Mouse (Mus musculus): ENCODE measurements at regions not wholly inside any gene's neighbourhood (a gene's known extent, or its start where the extent isn't known, plus 50 kb on each side); places are given as distances from the start of the nearest gene placed in this dataset.
"Not testable (repeated sequence)": the region's sequence is repeated elsewhere in the genome, so short reads cannot be mapped to it uniquely, and the experiment has no call there.

GRCm38 (mm10) chr8:71823655-71824622 is 57.9 kb upstream of the Zfp709 start:
- not testable (repeated sequence) for ATAC-seq (ENCODE audit: low TSS enrichment)

- ATAC-seq (ENCODE audit: low TSS enrichment), result not testable (repeated sequence)
These were observed 59.1 kb upstream of the Zfp709 start for GRCm38 (mm10) chr8:71822749-71823148.

- ATAC-seq (ENCODE audit: low TSS enrichment), result not testable (repeated sequence)
These were observed 61.9 kb upstream of the Zfp709 start for GRCm38 (mm10) chr8:71819936-71820335.

- ATAC-seq (ENCODE audit: low TSS enrichment), result not testable (repeated sequence)
These were observed 62.4 kb upstream of the Zfp709 start for GRCm38 (mm10) chr8:71819381-71819780.

- ATAC-seq (ENCODE audit: low TSS enrichment), result not testable (repeated sequence)
These were observed 65.4 kb upstream of the Zfp709 start for GRCm38 (mm10) chr8:71816272-71817034.

- ATAC-seq (ENCODE audit: low TSS enrichment), result not testable (repeated sequence)
These were observed 66.0 kb upstream of the Zfp709 start for GRCm38 (mm10) chr8:71815813-71816212.

GRCm38 (mm10) chr8:71814740-71815514 is 66.9 kb upstream of the Zfp709 start:
- ATAC-seq (ENCODE audit: low TSS enrichment), result not testable (repeated sequence)

GRCm38 (mm10) chr8:71813889-71814288 is 67.9 kb upstream of the Zfp709 start:
- not testable (repeated sequence) for ATAC-seq (ENCODE audit: low TSS enrichment)

- not testable (repeated sequence) for ATAC-seq (ENCODE audit: low TSS enrichment)
These were observed 68.6 kb upstream of the Zfp709 start for GRCm38 (mm10) chr8:71813239-71813638.

- not testable (repeated sequence) for ATAC-seq (ENCODE audit: low TSS enrichment)
These were observed 74.0 kb upstream of the Zfp709 start for GRCm38 (mm10) chr8:71807788-71808187.

GRCm38 (mm10) chr8:71804586-71804985 is 77.2 kb upstream of the Zfp709 start:
- not testable (repeated sequence) for ATAC-seq (ENCODE audit: low TSS enrichment)

- not testable (repeated sequence) for ATAC-seq (ENCODE audit: low TSS enrichment)
These were observed 76.7 kb upstream of the Fcho1 start for GRCm38 (mm10) chr8:71802226-71802625.

GRCm38 (mm10) chr8:71789031-71789460 is 63.5 kb upstream of the Fcho1 start:
- ATAC-seq (ENCODE audit: low TSS enrichment), result peak; percentile 78; the same call in 1 of the 2 replicates

GRCm38 (mm10) chr8:71780624-71781023 is 55.1 kb upstream of the Fcho1 start:
- not testable (repeated sequence) for ATAC-seq (ENCODE audit: low TSS enrichment)

- not testable (repeated sequence) for ATAC-seq (ENCODE audit: low TSS enrichment)
These were observed 54.3 kb upstream of the Fcho1 start for GRCm38 (mm10) chr8:71779824-71780223.

GRCm38 (mm10) chr8:71779380-71779779 is 53.9 kb upstream of the Fcho1 start:
- ATAC-seq (ENCODE audit: low TSS enrichment), result not testable (repeated sequence)

- no peak for ATAC-seq (ENCODE audit: low TSS enrichment)
These were observed 53.4 kb upstream of the Fcho1 start for GRCm38 (mm10) chr8:71778916-71779315.
